Mouse (Mus musculus): ENCODE measurements at regions not wholly inside any gene's neighbourhood (a gene's known extent, or its start where the extent isn't known, plus 50 kb on each side); places are given as distances from the start of the nearest gene placed in this dataset.

DNA sequence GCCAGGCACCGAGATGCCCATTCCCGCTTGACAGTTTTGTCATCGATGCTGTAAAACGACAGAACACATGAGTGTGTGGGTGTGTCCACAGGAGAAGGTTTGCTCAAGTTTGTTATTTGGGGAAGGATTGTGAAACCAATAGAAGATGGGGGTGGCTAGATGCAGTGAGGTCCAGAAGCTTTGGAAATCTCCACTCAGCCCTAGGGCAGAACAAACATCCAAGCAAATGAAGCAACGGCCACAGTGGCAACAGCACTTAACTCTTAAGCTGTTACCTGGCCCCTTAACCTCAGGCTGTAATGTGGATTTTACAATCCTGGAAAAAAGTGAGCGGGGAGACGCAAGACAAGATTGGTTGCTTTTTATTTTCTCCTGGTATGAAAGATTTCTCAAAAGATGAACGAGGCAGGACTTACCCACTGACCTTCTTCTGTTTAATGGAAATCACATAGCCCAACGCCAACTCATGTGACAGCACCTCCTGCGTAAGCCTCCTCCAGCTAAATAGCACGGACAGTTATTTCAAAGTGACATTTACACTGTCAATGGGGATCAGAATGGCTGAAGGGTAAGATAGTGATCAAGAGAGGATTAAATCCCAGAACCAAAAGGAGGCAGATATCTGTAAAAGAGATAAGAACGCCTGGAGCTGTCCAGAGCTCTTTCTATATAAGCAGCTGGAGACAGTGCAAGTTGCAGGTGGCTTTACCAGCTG, 156.6 kb upstream of the Rfx3 start:
- Histone ChIP-seq H3K4me2 (replicated peaks; ENCODE audit: low read depth, low read length) (no peak overlapping the region), H3K9ac (replicated peaks; ENCODE audit: low read depth) (no peak overlapping the region), H3K27ac (ENCODE audit: low read length) (no peak overlapping the region), H3K4me1 (ENCODE audit: insufficient read depth, low read depth, low read length) (no peaks in the 10 kb centered on the region), H3K9me3 (ENCODE audit: low read length) (no peaks in the 10 kb centered on the region), H3K36me3 (ENCODE audit: insufficient read depth, low read length) (no peaks in the 10 kb centered on the region), H3K27me3 (replicated peaks; ENCODE audit: insufficient read depth, low read length) (no peaks in the 10 kb centered on the region), H3K4me3 (ENCODE audit: low read depth, low read length) (no peak overlapping the region)
- TF ChIP-seq EP300 (IDR thresholded peaks at IDR 0.05) (peak; percentile 23; the same call in 1 of the 2 replicates), CTCF (IDR thresholded peaks at IDR 0.05) (no peak)
- DNase-seq (ENCODE audit: low spot score) (peak; percentile 78), ATAC-seq (peak; percentile 78)
- WGBS: 57% methylated on average over 12 of the region's 12 CpGs

- H3K9ac ChIP-seq (replicated peaks; ENCODE audit: low read depth): no peak overlapping the region
- H3K4me1 ChIP-seq (ENCODE audit: insufficient read depth, low read depth, low read length): no peaks in the 10 kb centered on the region
- ATAC-seq (no peak), DNase-seq (ENCODE audit: low spot score) (no peak)
- TF ChIP-seq CTCF (IDR thresholded peaks at IDR 0.05) (no peak), EP300 (IDR thresholded peaks at IDR 0.05) (no peak)
- 83% methylated on average over 7 of the region's 7 CpGs for WGBS
- no peak overlapping the region for H3K27ac ChIP-seq (ENCODE audit: low read length)
- no peaks in the 10 kb centered on the region for H3K36me3 ChIP-seq (ENCODE audit: insufficient read depth, low read length)
- no peaks in the 10 kb centered on the region for H3K27me3 ChIP-seq (replicated peaks; ENCODE audit: insufficient read depth, low read length)
- H3K4me2 ChIP-seq (replicated peaks; ENCODE audit: low read depth, low read length): no peak overlapping the region
- no peak overlapping the region for H3K4me3 ChIP-seq (ENCODE audit: low read depth, low read length)
- H3K9me3 ChIP-seq (ENCODE audit: low read length): no peaks in the 10 kb centered on the region
These were observed 155.7 kb upstream of the Rfx3 start for GRCm38 (mm10) chr19:28166626-28167025.

- H3K4me1 ChIP-seq (ENCODE audit: insufficient read depth, low read depth, low read length): no peaks in the 10 kb centered on the region
- no peaks in the 10 kb centered on the region for H3K9me3 ChIP-seq (ENCODE audit: low read length)
- no peaks in the 10 kb centered on the region for H3K27me3 ChIP-seq (replicated peaks; ENCODE audit: insufficient read depth, low read length)
- no peak overlapping the region for H3K9ac ChIP-seq (replicated peaks; ENCODE audit: low read depth)
- ATAC-seq (peak; percentile 87), DNase-seq (ENCODE audit: low spot score) (peak; percentile 82)
- TF ChIP-seq EP300 (IDR thresholded peaks at IDR 0.05) (no peak), CTCF (IDR thresholded peaks at IDR 0.05) (peak; percentile 73)
- H3K4me3 ChIP-seq (ENCODE audit: low read depth, low read length): no peak overlapping the region
- H3K27ac ChIP-seq (ENCODE audit: low read length): no peak overlapping the region
- H3K4me2 ChIP-seq (replicated peaks; ENCODE audit: low read depth, low read length): peak overlapping the region; percentile 37
- H3K36me3 ChIP-seq (ENCODE audit: insufficient read depth, low read length): no peaks in the 10 kb centered on the region
- 33% methylated on average over 15 of the region's 15 CpGs for WGBS
These were observed 155.0 kb upstream of the Rfx3 start for GRCm38 (mm10) chr19:28165901-28166361.

GRCm38 (mm10) chr19:28163195-28163594, 152.2 kb upstream of the Rfx3 start:
- no peak overlapping the region for H3K4me3 ChIP-seq (ENCODE audit: low read depth, low read length)
- H3K27me3 ChIP-seq (replicated peaks; ENCODE audit: insufficient read depth, low read length): no peaks in the 10 kb centered on the region
- DNase-seq (ENCODE audit: low spot score): no peak
- H3K27ac ChIP-seq (ENCODE audit: low read length): no peak overlapping the region
- no peaks in the 10 kb centered on the region for H3K4me1 ChIP-seq (ENCODE audit: insufficient read depth, low read depth, low read length)
- ATAC-seq: no peak
- TF ChIP-seq EP300 (IDR thresholded peaks at IDR 0.05) (no peak), CTCF (IDR thresholded peaks at IDR 0.05) (no peak)
- H3K9ac ChIP-seq (replicated peaks; ENCODE audit: low read depth): no peak overlapping the region
- no peak overlapping the region for H3K4me2 ChIP-seq (replicated peaks; ENCODE audit: low read depth, low read length)
- H3K36me3 ChIP-seq (ENCODE audit: insufficient read depth, low read length): no peaks in the 10 kb centered on the region
- no peaks in the 10 kb centered on the region for H3K9me3 ChIP-seq (ENCODE audit: low read length)
- 75% methylated on average over 6 of the region's 6 CpGs for WGBS

GRCm38 (mm10) chr19:28160582-28160981, 149.6 kb upstream of the Rfx3 start:
- 78% methylated on average over 4 of the region's 4 CpGs for WGBS
- no peak overlapping the region for H3K27ac ChIP-seq (ENCODE audit: low read length)
- H3K4me2 ChIP-seq (replicated peaks; ENCODE audit: low read depth, low read length): no peak overlapping the region
- no peak overlapping the region for H3K9ac ChIP-seq (replicated peaks; ENCODE audit: low read depth)
- no peaks in the 10 kb centered on the region for H3K27me3 ChIP-seq (replicated peaks; ENCODE audit: insufficient read depth, low read length)
- H3K4me1 ChIP-seq (ENCODE audit: insufficient read depth, low read depth, low read length): no peaks in the 10 kb centered on the region
- ATAC-seq (no peak), DNase-seq (ENCODE audit: low spot score) (no peak)
- no peak overlapping the region for H3K4me3 ChIP-seq (ENCODE audit: low read depth, low read length)
- no peaks in the 10 kb centered on the region for H3K36me3 ChIP-seq (ENCODE audit: insufficient read depth, low read length)
- TF ChIP-seq EP300 (IDR thresholded peaks at IDR 0.05): no peak
- peak; percentile 58 for TF ChIP-seq CTCF (IDR thresholded peaks at IDR 0.05)
- H3K9me3 ChIP-seq (ENCODE audit: low read length): no peaks in the 10 kb centered on the region

DNA sequence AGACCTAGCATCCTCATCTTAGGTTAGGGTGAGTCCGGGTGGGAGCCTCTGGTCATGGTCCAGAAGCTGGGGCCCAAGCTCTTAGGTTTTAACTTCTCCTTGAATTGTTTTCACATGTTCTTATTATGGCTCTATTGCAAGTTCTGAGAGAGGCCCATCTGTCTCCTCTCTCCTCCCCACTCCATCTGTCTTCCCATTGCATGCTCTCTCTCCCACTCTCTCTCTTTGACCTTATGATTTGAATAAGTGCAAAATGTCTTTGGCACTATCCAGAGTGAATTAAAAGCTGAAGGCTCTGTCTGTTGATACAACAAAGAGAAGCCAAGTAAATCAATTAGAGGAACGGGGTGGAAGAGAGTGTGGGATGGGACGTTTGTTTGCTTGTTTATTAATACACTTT, 146.2 kb upstream of the Rfx3 start:
- DNase-seq (ENCODE audit: low spot score) (peak; percentile 55), ATAC-seq (peak; percentile 59)
- Histone ChIP-seq H3K9me3 (ENCODE audit: low read length) (no peaks in the 10 kb centered on the region), H3K4me3 (ENCODE audit: low read depth, low read length) (no peak overlapping the region), H3K27me3 (replicated peaks; ENCODE audit: insufficient read depth, low read length) (no peaks in the 10 kb centered on the region), H3K9ac (replicated peaks; ENCODE audit: low read depth) (no peak overlapping the region), H3K36me3 (ENCODE audit: insufficient read depth, low read length) (no peaks in the 10 kb centered on the region), H3K27ac (ENCODE audit: low read length) (no peak overlapping the region), H3K4me1 (ENCODE audit: insufficient read depth, low read depth, low read length) (no peaks in the 10 kb centered on the region), H3K4me2 (replicated peaks; ENCODE audit: low read depth, low read length) (no peak overlapping the region)
- TF ChIP-seq EP300 (IDR thresholded peaks at IDR 0.05) (no peak), CTCF (IDR thresholded peaks at IDR 0.05) (no peak)
- WGBS: 54% methylated on average over 3 of the region's 3 CpGs

All from lung, postnatal 0 days (tissue).